Mouse (Mus musculus) fat pad, adult 2 months (tissue): ENCODE data around the gene Zcchc2.

ENCODE experiments used
- DNase-seq: peaks from one replicate; pipeline ENCODE4 v3.0.0-alpha.2; 2011; ENCODE audit warnings: low read depth, low spot score; ENCODE audit errors: extremely low read depth

Gene Zcchc2

DNA sequence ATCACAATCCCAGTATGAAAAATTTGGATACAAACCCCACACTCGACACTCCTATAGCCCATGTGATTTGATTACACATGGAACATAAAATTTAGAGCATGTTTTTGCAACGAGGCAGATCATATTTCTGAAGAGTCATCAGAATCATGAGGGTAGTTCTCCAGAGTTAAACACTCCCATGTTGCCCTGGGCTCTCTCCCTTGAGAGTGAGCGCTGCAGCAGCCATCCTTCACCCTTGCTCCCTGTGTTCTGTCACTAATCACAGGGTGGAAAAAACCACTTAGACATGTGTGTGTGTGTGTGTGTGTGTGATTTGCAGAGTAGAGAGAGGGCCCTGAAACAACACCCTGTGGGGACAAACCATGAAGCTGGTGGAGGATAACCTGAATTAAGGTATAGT, 2.0 kb upstream of the Zcchc2 start:
- no peak for DNase-seq

DNA sequence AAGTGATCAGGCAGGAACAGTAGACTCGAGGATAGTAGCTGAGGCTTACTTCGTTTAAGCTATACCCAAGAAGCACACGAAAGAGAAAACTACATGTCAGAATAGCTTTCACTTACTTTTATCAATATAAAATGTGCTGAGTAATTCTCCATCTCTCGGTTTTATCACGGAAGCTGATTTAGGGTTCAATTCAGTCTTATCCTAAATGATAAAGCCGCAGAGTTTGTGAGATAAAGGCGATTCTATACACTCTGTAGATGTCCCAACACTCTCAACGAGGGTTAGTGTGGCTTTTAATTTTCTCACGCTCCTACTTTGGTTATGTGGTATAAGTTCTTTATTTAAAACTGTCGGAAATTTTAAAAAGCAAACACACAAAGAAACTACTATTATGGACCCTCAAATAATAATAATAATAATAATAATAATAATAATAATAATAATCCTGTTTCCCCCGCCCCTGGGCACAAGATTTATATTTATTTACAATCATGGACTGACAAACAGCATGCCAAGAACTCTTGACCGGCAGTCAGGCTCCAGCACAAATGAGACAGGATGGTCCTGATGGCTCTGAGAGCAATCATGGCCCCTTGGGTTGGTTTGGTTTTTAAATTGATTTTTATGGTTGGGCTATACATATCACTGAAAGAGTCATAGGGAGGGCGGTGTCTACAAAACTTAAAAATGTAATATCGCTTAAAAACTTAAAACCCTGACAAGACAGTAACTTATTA, 1.1 kb upstream of the Zcchc2 start:
- DNase-seq = no peak

DNA sequence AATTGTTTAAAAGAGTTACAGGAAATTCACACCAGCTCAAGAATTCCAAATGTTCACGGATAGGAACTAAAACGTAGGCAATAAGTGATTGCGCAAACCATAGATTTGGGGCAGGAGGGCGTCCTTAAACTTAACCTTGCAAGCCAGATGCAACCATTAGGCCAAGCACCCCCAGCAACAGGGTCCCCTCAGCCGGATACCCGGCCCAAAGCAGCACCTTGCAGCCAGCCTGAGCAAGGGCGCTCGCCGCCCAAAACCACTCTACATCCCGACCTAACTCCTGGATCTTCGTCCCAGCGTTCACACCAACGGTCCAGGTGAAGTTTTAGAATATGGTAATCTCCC, 594 bp upstream of the Zcchc2 start:
- DNase-seq = no peak

DNA sequence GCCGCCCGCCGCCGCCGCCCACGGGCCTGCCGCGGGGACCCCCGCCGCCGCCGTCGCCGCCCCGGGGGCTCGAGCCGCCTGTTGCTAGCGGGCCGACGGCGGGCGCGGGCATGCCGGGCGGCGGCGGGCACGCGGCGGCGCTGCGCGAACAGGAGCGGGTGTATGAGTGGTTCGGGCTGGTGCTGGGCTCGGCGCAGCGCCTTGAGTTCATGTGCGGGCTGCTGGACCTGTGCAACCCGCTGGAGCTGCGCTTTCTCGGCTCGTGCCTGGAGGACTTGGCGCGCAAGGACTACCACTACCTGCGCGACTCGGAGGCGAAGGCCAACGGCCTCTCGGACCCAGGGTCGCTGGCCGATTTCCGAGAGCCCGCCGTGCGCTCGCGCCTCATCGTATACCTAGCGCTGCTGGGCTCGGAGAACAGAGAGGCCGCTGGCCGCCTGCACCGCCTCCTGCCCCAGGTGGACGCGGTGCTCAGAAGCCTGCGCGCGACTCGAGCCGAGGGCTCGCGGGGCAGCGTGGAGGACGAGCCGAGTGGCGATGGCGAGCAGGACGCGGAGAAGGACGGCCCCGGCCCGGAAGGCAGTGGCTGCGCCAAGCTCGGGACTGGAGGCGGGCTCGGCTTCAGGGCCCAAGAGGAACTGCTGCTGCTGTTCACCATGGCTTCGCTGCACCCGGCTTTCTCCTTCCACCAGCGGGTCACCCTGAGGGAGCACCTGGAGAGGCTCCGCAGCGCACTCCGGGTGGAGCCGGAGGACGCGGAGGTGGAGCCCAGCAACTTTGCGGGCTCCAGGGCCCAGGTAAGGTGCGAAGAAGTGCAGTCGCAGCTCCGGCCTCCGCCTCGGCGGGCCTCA, 930 bp downstream of the Zcchc2 start:
- DNase-seq = no peak

DNA sequence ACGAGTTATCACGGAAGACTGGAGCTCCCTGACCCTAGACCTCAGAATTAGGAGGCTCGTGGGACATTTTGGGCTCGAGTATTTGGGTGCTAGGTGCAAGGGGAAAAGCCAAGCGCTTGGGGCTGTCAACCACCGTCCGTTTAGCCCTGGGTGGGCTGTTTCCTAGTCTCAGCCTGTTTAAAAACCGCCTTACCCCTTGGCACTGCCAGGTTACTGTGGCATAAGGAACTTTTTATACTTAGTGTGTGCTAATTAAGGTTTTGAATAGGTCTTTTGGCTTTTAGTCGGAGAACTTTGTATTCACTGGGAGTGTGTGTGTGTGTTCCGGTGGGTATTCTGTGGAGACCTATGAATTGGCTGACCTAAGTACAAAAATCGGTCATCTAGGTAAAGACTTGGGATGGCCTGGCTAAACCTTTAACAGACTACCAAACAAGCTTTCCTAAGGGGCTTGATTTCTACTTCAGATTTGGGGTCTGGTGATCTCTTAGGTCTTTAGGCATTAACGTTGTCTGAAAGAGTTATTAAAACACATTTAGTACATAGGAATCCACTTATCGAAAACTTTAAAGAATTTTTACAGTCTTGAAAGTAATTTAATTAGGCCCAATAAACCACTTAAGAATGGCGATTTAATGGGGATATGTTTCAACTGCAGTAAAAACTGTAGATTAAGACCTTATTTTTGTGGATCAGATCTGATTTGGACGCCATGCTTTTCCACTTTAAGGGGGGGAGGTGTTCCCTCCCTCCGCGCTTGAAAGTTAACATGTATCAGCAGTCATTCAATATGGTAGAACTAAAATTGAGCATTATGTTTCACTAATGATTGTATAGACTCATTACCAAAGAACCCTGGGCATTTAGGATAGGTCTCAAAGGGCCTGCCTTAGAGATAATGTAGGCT, 2.0 kb downstream of the Zcchc2 start:
- no peak for DNase-seq

DNA sequence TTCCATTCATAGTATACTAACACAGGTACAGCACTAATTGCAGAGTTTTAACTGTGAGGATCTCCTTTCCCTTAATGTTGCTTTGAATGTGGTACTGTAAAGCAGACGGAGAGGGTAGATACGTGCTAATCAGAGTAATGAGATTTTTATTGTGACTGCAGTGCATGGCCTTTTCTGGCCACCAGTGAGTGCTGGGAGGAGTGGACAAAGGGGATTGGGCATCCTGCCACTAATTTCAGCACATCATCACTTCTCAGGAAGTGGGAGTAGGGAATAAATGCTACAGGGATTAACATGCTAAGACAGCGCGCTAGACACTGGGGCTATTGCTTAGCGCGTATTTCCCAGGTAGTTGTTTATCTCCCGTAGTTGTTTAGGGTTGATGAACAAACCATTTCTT, 3.0 kb downstream of the Zcchc2 start:
- no peak for DNase-seq

DNA sequence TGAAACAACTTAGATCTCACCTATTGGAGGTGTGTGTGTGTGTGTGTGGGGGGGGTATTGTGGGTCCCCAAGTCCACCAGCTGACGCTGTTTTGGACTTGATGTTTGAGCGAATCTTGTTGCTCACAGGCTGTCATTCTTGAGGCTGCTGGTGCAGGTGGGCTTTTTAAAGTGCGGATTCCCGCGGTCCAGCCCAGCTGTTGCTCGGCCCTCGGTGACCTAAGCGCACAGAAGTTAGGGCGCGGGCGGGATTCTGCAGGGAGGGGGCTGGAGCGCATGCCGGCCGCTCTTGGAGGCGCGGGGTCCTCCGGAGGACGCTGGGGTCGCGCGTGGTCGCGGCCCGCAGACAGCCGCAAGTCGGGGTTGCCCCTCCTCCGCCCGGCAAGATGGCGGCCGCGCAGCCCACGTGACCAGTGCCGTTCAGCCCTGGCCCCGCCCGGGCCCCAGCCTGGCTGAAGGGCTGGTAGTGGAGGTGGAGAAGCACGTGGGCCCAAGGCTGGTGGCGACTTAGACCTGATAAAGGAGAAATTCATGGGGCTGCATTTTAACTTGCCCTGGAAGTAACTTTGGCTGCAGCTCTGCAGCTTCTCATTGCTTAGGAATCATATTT, 3.5 kb downstream of the Zcchc2 start:
- no peak for DNase-seq

DNA sequence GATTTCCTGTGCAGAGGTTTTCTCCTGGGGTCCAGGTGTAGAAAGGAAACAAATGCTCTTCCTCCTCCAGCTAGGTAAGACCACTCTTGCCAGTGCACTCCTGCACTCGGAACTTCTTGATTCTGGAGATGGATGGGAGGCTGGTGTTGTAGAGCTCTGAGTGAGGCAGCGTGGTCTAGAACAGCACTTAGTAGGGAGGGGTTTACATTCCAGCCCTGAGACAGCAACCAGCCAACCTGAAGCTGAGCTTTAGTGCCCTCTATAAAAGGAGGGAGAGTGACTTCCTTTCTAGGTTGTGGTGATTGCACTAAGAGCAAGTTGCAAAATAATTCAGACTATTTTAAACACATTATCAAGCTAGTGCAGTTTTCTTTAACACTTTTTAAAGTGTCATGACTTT, 5.8 kb downstream of the Zcchc2 start:
- DNase-seq = no peak

DNA sequence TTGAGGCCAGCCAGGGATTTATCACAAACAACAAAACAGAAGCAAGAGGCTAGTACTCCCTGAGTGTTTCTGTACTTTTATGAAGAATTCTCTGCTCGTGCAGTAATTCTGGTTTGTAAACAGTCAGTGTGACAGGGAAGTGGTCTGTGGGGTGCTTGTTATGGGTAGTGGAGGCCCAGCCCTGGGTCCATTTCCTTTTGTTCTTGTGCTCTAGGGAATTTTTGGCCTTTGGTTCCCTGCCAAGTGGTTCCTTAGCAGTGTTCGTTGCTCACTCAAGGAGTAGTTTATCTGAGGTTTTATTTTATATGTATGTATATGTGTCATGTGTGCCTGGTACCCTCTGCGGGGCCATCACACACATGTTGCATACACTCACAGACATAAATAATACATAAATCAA, 7.1 kb downstream of the Zcchc2 start:
- DNase-seq = no peak

DNA sequence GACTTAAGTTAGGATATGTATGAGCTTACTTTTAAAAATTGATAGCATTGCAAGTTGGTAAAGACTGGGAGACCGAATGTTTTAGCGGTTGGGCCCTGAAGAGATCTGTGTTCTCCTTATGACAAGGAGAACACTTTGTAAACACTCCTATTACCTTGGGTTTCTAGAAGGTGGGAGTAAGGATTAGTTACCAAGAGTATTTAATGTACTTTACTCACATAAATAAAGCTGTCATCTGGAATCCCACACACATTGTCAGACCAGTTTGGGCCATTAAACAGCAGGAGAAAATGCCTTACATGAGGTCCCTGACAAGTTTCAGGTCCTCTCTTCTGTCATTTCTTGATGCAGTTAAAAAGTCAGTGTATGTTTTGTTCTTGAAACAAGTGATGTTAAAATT, 9.6 kb downstream of the Zcchc2 start:
- DNase-seq = no peak

DNA sequence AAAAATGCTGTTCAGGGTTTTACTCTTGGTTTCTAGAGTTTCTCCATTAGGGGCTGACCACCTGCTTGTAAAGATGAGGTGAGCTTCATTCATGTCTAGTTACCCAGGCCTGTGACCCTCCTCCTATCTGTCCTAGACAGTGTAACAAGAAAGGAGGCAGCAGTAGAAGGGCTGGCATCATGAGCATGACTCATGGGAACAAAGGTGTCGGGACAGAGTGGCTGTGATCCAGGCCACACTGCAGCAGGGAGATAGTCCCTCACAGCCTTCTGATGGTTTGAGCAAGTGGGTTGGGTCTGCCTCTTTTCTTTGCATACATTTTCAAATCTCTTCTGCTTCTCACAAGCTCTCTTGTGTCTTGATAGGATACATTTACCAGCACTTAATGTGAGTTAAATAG, 17.4 kb downstream of the Zcchc2 start:
- DNase-seq = no peak

DNA sequence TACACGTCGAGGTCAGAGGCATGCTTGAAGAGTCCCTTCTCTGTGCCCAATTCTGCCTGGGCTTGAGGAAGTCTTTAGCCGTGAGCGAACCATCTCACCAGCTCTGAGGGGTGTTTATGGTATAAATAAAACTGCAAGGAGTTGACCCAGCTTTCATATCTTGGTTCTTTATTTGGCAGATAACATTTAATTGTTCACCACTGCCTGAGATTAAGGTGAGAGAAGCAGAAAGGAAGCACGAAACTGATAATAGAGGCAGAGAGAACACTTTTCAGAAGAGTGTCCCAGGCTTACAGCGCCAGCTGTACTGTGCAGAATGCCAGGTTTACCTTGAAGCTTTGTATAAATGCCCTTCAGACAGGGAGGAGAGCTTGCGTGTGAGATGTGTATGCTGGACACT, 20.9 kb downstream of the Zcchc2 start:
- no peak for DNase-seq

DNA sequence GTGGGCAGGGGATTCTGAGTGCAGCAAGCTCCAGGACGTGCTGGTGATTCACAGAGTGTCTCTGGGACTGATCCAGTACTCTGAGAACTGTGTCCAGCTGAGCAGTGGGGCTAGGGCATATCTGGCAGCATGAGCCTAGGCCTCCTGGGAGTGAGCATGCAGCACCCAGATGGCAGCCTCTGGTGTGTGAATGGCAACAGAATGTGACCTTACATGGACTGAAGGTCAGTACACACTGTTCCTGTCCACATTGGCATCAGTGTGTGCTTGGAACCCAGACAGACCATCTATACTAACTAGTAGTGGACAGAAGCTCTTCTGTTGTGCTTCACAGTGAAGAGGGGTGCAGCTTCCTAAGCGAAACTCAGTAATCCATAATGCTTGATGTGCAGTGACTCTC, 23.6 kb downstream of the Zcchc2 start:
- no peak for DNase-seq

DNA sequence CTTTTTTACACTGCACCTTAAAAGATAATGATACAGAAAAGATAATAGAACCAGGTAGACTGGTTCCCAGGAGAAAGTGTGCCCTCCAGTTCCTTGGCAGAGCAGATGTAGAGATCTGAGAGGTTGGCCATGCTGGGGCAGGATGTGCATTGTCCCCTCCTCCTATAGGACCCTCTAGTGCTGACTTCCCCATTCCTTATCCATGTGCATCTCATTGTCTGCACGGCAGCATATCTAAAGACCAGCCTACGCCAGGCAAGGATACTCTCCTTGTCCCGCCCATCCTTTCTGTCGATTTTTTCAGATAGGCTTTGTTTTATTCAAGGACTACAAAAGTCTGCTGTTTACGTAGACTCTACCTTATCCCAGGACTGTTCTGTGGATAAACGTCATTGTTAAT, 26.1 kb downstream of the Zcchc2 start:
- no peak for DNase-seq

DNA sequence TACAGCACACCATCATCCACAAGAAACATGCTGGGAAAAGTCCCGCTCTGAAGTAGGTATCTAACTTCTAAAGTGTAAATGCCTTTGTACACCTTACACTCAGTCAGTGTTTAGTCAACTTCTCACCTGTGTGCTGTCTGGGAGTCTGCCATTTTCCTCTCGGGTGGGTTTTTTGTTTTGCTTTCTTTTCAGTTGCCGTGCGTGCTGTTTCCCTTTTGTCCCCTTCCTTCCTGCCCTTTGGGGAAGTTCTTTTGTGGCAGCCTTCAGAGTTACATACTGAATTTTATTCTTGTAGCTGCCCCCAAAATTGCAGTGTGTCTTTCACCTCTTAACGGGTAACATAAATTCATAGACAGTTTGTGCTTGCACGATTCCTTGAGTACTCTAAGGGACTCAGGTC, 29.6 kb downstream of the Zcchc2 start:
- DNase-seq = no peak

DNA sequence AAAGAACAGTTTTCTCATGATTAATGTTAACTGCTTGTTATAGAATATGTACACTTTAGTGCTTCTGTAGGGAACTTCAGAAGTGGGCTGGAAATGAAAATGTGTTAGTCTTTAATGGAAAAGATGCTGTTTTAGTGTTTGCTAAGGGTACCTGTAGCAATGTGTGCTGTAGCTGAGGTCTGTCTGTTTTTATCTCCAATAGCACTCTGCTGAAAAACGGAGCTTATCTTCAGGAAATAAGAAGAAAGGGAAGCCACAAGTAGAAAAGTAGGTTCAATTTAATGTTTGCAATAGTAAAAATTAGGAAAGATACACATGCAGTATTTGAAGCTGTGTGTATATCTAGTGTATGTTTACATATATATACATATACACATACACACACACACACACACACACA, 32.8 kb downstream of the Zcchc2 start:
- no peak for DNase-seq

DNA sequence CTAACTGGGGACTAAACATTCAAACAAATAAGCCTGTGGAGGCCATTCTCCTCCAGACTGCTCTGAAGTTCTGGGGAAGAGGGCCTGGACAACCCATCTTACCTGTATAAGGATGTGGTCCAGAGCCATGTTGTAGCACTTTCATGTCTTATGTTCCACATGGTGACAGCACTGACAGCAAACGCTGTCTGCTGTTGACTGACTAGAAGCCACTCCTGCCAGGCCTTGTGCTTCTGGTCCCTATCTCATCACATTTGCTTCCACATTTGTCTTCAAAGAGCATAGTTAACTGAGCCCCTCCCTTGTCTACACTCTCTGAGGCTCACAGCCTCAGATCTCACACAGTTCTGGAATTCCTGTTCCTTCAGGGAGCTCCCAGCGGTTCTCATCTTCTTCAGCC, 34.0 kb downstream of the Zcchc2 start:
- no peak for DNase-seq

DNA sequence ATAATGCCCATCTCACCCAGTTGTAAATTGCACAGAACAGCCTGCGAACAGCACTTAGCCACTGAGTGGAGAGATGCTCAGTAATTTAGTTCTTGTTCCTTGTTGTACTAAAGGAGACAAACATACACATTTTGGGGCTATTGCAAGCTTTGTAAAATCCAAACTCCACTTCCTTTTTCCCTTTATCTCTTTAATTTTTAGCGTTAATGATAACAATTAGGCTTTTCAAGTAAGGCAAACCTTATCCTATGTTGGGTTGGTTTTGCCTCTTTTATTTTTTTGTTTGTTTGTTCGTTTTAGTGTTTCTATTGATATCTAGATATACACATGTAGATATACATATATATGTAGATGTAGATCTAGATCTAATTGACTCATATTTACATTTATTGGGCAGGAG, 34.6 kb downstream of the Zcchc2 start:
- no peak for DNase-seq

DNA sequence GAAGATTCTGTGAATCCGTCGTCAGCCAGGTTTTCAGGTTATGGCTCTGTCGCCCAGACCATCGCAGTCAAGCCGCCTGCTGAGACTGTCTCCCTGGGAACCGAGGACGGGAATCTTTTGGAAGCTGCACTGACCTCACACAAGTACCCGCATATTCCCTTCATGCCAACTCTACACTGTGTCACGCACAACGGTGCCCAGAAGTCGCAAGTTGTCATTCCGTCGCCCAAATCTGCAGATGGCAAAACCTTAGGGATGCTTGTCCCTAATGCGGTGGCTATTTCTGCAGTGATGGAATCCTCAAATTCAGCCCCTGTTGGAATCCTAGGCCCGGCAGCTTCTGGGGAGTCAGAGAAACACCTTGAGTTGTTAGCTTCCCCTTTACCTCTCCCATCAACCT, 39.6 kb downstream of the Zcchc2 start:
- DNase-seq = no peak

DNA sequence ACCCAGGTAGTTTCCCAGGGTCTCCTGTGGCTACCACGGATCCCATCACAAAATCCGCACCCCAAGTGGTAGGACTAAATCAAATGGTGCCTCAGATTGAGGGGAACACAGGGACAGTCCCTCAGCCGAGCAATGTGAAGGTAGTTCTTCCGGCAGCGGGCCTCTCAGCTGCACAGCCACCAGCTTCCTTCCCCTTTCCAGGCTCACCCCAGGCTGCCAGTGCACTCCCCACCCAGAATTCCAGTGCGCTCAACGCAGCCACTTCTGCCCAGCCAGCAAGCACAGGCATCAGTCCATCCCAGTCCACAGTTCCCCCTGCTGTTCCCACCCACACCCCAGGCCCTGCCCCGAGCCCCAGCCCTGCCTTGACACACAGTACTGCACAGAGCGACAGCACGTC, 40.1 kb downstream of the Zcchc2 start:
- no peak for DNase-seq

DNA sequence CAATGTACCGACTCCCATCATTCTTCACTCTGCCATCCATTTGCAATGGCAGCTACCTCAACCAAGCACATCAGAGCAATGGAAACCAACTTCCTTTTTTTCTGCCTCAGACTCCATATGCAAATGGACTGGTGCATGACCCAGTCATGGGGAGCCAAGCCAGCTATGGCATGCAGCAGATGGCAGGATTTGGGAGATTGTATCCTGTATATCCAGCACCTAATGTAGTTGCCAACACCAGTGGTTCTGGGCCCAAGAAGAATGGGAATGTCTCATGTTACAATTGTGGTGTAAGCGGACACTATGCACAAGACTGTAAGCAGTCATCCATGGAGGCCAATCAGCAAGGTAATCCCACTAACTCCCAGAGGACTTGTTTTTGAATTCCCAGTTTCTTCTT, 40.7 kb downstream of the Zcchc2 start:
- no peak for DNase-seq
